Mouse (Mus musculus): Measurements from ENCODE around the gene Zfp93.

Zfp93 gene

GRCm38 (mm10) chr7:24270288-24270672 lies at the start of gene Zfp93:
Gene Zfp93, plus strand, starts transcription at chr7:24270420.
- TF ChIP-seq GATA4 (IDR thresholded peaks at IDR 0.05; ENCODE audit: insufficient replicate concordance, low read length), result no peak

GRCm38 (mm10) chr7:24237040-24237791 lies 33.0 kb upstream of the Zfp93 start, which contains the start of gene Zfp109:
Gene Zfp109, minus strand, starts transcription at chr7:24237560.
- TF ChIP-seq GATA4 (IDR thresholded peaks at IDR 0.05; ENCODE audit: insufficient replicate concordance, low read length), result no peak

GRCm38 (mm10) chr7:24253779-24254615 lies 16.2 kb upstream of the Zfp93 start:
- TF ChIP-seq GATA4 (IDR thresholded peaks at IDR 0.05; ENCODE audit: insufficient replicate concordance, low read length), result no peak

GRCm38 (mm10) chr7:24254633-24255474 lies 15.4 kb upstream of the Zfp93 start, which contains the start of gene Zfp108:
Gene Zfp108, plus strand, starts transcription at chr7:24254794.
- TF ChIP-seq GATA4 (IDR thresholded peaks at IDR 0.05; ENCODE audit: insufficient replicate concordance, low read length), result no peak

GRCm38 (mm10) chr7:24259306-24259999 lies 10.8 kb upstream of the Zfp93 start:
- no peak for TF ChIP-seq GATA4 (IDR thresholded peaks at IDR 0.05; ENCODE audit: insufficient replicate concordance, low read length)

GRCm38 (mm10) chr7:24260000-24260312 lies 10.3 kb upstream of the Zfp93 start:
- TF ChIP-seq GATA4 (IDR thresholded peaks at IDR 0.05; ENCODE audit: insufficient replicate concordance, low read length), result no peak

GRCm38 (mm10) chr7:24268176-24269155 lies 1.8 kb upstream of the Zfp93 start:
- TF ChIP-seq GATA4 (IDR thresholded peaks at IDR 0.05; ENCODE audit: insufficient replicate concordance, low read length), result no peak

GRCm38 (mm10) chr7:24269256-24269655 lies 964 bp upstream of the Zfp93 start:
- no peak for TF ChIP-seq GATA4 (IDR thresholded peaks at IDR 0.05; ENCODE audit: insufficient replicate concordance, low read length)

GRCm38 (mm10) chr7:24269667-24270287 lies 443 bp upstream of the Zfp93 start:
- no peak for TF ChIP-seq GATA4 (IDR thresholded peaks at IDR 0.05; ENCODE audit: insufficient replicate concordance, low read length)

GRCm38 (mm10) chr7:24271191-24271590 lies 971 bp downstream of the Zfp93 start:
- TF ChIP-seq GATA4 (IDR thresholded peaks at IDR 0.05; ENCODE audit: insufficient replicate concordance, low read length), result no peak

- TF ChIP-seq GATA4 (IDR thresholded peaks at IDR 0.05; ENCODE audit: insufficient replicate concordance, low read length), result no peak
Measured at GRCm38 (mm10) chr7:24274456-24274855, 4.2 kb downstream of the Zfp93 start.

- no peak for TF ChIP-seq GATA4 (IDR thresholded peaks at IDR 0.05; ENCODE audit: insufficient replicate concordance, low read length)
Measured at GRCm38 (mm10) chr7:24280031-24280857, 10.0 kb downstream of the Zfp93 start.

- no peak for TF ChIP-seq GATA4 (IDR thresholded peaks at IDR 0.05; ENCODE audit: insufficient replicate concordance, low read length)
Measured at GRCm38 (mm10) chr7:24280858-24281145, 10.6 kb downstream of the Zfp93 start.
